Mouse (Mus musculus) CD4-positive, CD25-positive, alpha-beta regulatory T cell, adult 2 months (primary cell): ENCODE results near the gene Inpp5a.

Experiments
- DNase-seq: peaks from one replicate; pipeline ENCODE4 v3.0.0-alpha.2; 2012; ENCODE audit warnings: low read depth, low spot score

The Inpp5a gene

GRCm38 (mm10) chr7:139369501-139370088, 19.3 kb upstream of the Inpp5a start:
- no peak for DNase-seq

- DNase-seq = no peak
These were observed 17.5 kb upstream of the Inpp5a start for GRCm38 (mm10) chr7:139371389-139371788.

GRCm38 (mm10) chr7:139377381-139377780, 11.5 kb upstream of the Inpp5a start:
- no peak for DNase-seq

GRCm38 (mm10) chr7:139378355-139378754, 10.6 kb upstream of the Inpp5a start:
- no peak for DNase-seq

GRCm38 (mm10) chr7:139379745-139380144, 9.2 kb upstream of the Inpp5a start:
- DNase-seq = no peak

GRCm38 (mm10) chr7:139380225-139380624, 8.7 kb upstream of the Inpp5a start:
- DNase-seq = no peak

- DNase-seq = no peak
These were observed 7.0 kb upstream of the Inpp5a start for GRCm38 (mm10) chr7:139381877-139382276.

- no peak for DNase-seq
These were observed 6.1 kb upstream of the Inpp5a start for GRCm38 (mm10) chr7:139382796-139383195.

GRCm38 (mm10) chr7:139384500-139384899, 4.4 kb upstream of the Inpp5a start:
- DNase-seq = no peak

- no peak for DNase-seq
These were observed 3.9 kb upstream of the Inpp5a start for GRCm38 (mm10) chr7:139384916-139385530.

- no peak for DNase-seq
These were observed 1.8 kb upstream of the Inpp5a start for GRCm38 (mm10) chr7:139386933-139387690.

- DNase-seq = no peak
These were observed 814 bp upstream of the Inpp5a start for GRCm38 (mm10) chr7:139387921-139388669.

GRCm38 (mm10) chr7:139389213-139389761, 378 bp downstream of the Inpp5a start:
- peak; percentile 63 for DNase-seq

GRCm38 (mm10) chr7:139390380-139390779, 1.5 kb downstream of the Inpp5a start:
- DNase-seq = peak; percentile 15

GRCm38 (mm10) chr7:139390926-139391325, 2.0 kb downstream of the Inpp5a start:
- DNase-seq = no peak

- DNase-seq = no peak
These were observed 2.8 kb downstream of the Inpp5a start for GRCm38 (mm10) chr7:139391691-139392090.

- DNase-seq = no peak
These were observed 3.2 kb downstream of the Inpp5a start for GRCm38 (mm10) chr7:139392106-139392505.

- no peak for DNase-seq
These were observed 3.9 kb downstream of the Inpp5a start for GRCm38 (mm10) chr7:139392691-139393235.

GRCm38 (mm10) chr7:139397521-139397920, 8.6 kb downstream of the Inpp5a start:
- DNase-seq = no peak

GRCm38 (mm10) chr7:139398111-139398510, 9.2 kb downstream of the Inpp5a start:
- no peak for DNase-seq

- peak; percentile 40 for DNase-seq
These were observed 9.7 kb downstream of the Inpp5a start for GRCm38 (mm10) chr7:139398530-139399021.
